Mouse (Mus musculus) gastrocnemius, postnatal 14 days (tissue): ENCODE measurements at regions not wholly inside any gene's neighbourhood (a gene's known extent, or its start where the extent isn't known, plus 50 kb on each side); places are given as distances from the start of the nearest gene placed in this dataset.

ENCODE experiments used
- DNase-seq: peaks from one replicate; pipeline ENCODE4 v3.0.0; 2021; ENCODE audit warnings: mixed read lengths
- intact Hi-C: fragments of 180-260 bp; cut with DNase I; formaldehyde crosslinking; loops from one replicate; pipeline ENCODE4 v1.15.1; 2025; ENCODE audit warnings: low total_unique reads

- intact Hi-C loops: no loop called here
- DNase-seq: no peak
Measured at GRCm38 (mm10) chr6:133904501-133904900, 50.9 kb upstream of the Kap start.

- intact Hi-C loops: no loop called here
Measured at GRCm38 (mm10) chr6:133934667-133935066, 81.1 kb upstream of the Kap start.

DNA sequence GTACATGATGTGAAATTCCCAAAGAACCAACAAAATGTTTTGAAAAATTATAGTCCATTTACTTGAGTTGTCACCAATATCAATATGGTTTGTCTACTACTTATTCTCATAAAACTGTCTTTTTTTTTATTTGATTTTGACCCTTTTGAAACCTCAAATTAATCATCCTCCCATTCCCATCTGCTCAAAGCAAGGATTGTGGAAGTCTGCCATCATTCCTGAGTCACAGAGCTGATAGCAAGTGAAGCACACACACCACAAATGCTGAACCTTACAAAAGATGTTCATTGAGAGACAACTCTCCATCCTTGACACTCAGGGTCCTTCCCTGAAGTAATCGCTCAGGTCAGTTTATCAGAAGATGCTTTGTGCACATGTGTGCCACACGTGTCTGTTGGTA, 82.1 kb upstream of the Kap start:
- DNase-seq: no peak
- intact Hi-C loops: no loop called here

More at GRCm38 (mm10) chr6:133934667-133935066, 81.1 kb upstream of the Kap start:
- no peak for DNase-seq

DNA sequence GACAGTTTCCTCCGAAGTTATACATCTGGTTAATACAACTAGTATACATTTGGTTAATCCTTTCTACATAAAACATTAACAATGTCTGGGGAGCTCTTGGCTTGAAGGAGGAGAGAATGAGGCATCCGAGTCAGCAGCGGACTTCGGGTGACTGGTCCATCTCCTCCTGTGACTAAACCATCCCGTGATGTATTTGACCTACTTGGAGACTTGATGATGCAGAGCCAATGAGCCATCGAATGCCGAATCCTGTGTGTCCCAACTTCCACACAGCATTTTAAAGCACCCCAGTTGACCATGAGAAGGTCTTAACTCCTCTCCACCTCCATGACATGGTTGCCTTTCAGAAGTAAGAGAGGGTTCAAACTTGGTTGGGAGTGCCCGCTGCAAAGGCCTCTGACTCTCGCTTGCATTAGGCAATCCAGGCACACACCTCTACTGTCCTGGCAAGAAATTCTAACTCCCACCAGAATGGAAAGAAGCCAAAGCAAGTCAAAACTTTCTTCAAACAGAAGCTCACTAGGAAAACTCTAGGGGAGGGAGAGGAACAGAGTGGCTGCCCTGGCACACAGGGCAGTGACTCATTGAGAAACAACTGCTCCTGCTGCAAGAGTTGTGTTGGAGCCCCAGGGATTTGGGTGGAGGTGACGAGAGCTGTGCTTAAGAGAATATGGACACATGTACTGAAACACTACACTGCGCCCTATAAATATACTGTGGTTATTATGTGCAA, 75.4 kb upstream of the Etv6 start:
- intact Hi-C loops: loop anchor here (2.0 kb wide), 1 partner anchor 429 kb away; no protein-coding TSS in a partner anchor
- DNase-seq: no peak

DNA sequence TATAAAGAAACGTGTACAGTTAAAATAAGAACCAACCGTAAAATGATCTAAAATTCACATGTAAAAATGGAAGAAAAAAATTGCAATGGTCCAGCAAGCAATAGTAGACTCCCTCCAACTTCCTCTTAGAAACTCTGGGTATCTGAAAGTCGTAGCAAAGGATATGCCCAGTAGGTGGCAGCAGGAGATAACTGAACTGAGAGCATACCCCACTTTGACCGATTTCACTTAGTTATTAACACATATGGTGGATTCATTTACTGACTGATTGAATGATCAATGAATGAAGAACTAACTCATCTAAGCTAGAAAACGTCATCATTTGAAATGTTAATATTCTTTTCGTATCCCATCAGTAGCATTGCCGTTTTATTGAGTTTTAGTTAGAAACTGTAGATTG, 74.8 kb upstream of the Etv6 start:
- DNase-seq: peak; percentile 64
- intact Hi-C loops: no loop called here

DNA sequence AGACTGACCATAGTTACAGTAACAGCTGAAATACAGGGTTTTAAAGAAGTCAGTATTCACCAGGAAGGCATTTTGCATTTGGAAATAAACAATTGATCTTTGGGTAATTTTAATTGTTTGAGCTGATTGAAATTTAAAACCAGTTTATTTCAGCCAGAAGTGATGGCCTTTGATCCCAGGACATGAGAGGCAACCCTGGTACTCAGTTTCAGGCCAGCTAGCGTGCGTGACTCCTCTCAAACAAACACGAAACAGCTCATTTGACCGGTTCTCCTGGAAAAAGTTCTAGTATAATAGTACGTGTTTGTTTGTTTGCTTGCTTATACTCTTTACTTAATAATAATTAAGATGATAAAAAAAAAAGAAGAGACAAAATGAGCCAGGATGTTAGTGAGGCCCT, 72.9 kb upstream of the Etv6 start:
- no peak for DNase-seq
- intact Hi-C loops: no loop called here

DNA sequence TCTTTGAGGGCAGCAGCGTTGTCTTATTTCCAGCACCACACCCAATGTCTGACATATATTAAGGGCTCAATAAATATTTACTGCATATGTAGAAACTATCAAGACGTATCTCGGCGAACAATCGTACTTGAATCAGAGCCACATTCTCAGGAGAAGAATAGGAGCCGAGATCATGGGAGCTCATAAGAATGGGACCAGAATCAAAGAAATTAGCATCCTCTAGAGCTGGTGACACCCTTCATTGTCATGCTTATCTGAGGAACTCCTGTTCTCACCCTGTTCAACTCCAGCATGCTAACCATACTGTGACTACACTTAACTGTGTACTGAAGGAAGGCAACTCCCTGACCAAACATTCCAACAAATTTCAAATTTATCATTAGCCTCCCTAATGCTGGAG, 72.2 kb upstream of the Etv6 start:
- no peak for DNase-seq
- intact Hi-C loops: no loop called here

DNA sequence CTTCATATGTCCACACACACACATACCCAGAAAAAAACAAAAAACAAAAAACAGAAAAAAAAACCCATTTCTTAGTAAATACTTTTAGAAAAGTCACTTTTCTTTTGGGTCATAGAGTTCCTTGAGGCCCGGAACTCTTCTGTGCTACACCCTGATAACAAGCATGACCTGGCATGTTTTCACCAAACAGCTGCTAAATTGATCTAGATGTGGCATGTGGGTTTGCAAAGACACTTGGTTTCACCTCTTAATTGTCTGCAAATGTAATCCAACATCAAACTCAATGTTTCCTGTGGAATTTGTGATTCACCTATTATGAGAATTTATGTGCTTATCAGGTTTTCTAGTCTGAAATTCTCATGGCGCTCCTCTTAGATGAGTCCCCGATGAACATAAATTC, 68.2 kb upstream of the Etv6 start:
- intact Hi-C loops: no loop called here

GRCm38 (mm10) chr6:133972054-133972705, 63.3 kb upstream of the Etv6 start:
- intact Hi-C loops: no loop called here
- DNase-seq: no peak

More for the DNA sequence above, 68.2 kb upstream of the Etv6 start:
- DNase-seq: no peak

DNA sequence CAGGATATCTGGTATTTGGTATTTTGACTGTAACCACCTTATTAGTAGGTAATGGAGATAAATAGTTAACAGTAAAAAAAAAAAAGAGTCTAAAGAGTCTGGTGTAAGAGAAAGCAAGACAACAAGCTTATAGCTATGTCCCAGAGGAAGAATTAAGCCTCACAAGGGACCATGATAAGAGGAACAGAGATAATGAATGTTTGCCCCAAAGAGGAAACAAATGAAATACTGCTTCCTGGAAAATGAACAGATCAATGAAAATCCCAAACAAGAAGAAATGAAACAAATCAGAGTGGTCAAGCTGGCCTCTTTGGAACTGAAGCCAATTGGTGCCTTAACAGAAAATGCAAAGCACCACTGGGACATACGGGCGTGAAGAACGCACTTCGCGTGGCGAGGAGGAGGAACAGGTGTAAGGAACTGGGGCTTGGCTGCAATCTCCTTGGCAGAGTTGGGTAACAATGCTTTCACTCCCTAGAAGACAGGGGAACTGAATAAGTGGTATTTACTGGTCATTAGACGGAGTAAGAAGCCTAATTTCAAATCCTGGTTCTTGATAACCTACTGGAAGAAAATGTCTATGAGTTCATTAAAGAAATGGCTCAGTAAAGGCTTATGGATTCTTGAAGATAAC, 62.2 kb upstream of the Etv6 start:
- intact Hi-C loops: no loop called here

DNA sequence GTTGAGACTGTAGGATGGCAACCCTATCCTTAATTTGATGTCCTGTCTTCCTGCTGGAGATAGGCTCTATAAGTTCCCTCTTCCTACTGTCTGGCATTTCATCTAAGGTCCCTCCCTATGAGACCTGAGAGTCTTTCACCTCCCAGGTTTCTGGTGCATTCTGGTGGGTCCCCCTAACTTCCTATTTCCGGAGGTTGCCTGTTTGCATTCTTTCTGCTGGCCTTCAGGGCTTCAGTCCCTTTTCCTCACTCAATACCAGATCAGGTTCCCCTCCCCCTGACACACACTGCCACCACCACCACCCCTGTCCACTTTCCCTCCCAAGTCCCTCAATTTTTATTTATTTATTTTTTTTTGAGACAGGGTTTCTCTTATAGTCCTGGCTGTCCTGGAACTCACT, 59.5 kb upstream of the Etv6 start:
- DNase-seq: no peak
- intact Hi-C loops: no loop called here

More for the DNA sequence above, 62.2 kb upstream of the Etv6 start:
- DNase-seq: no peak

- intact Hi-C loops: no loop called here
- DNase-seq: no peak
Measured at GRCm38 (mm10) chr6:133976854-133977253, 58.6 kb upstream of the Etv6 start.

GRCm38 (mm10) chr6:133983804-133984514, 51.5 kb upstream of the Etv6 start:
- DNase-seq: no peak

DNA sequence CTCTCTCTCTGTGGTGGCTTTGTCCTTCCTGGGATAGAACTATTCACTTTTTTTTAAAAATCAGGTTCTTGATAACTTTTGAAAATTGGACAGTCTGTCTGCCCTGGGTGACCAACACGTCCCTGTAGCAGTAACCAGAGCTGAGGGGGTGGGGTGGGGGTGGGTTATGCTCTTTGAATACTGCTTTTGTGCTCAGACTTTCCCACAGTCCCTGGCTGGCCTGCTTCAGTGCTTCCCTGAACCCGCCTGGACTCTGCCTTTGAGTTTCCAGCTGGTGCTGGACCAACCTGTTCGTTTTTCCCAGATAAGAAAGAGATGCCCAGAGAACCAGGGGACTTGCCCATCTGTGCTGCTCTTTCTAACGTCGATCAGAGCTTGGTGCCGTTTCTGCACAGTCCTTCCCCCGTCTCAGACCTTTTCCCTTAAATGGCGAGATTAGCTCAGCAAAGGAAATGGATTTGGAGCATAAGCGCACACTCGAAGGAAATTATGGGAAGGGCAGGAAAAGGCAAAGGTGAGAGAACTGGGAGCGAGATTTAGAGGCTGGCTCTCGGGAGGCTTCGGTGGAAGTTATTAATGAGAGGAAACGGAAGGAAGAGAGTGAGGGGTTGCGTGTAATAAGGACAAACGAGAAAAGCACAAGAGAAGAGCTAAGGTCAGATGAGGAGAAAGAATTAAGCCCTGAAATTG, 50.7 kb upstream of the Etv6 start:
- no peak for DNase-seq
- intact Hi-C loops: loop anchor here (5.0 kb wide), 1 partner anchor 407 kb away; no protein-coding TSS in a partner anchor

More at GRCm38 (mm10) chr6:133983804-133984514, 51.5 kb upstream of the Etv6 start:
- intact Hi-C loops: loop anchor here (5.0 kb wide), 1 partner anchor 408 kb away; no protein-coding TSS in a partner anchor
